Mouse (Mus musculus): ENCODE measurements around the gene Cd302. TPM values are rescaled to one million over a fixed set of nuclear protein-coding genes. Genes with fewer than 3 reads are reported as not detected.

The Cd302 gene
- polyA plus RNA-seq, 1 experiment from 2014 or later: 12.3 TPM

- Histone ChIP-seq H3K4me2 (ENCODE audit: low read length) (no peak overlapping the region), H3K9ac (ENCODE audit: low read depth, low read length) (no peak overlapping the region), H3K4me3 (ENCODE audit: low read depth, low read length) (no peak overlapping the region), H3K36me3 (ENCODE audit: control insufficient read depth, insufficient read depth, low read length) (no peaks in the 10 kb centered on the region), H3K9me3 (replicated peaks; ENCODE audit: control insufficient read depth, low read length, poor library complexity, severe bottlenecking) (no peaks in the 10 kb centered on the region), H3K4me1 (ENCODE audit: control insufficient read depth, insufficient read depth, low read length) (no peaks in the 10 kb centered on the region), H3K27me3 (ENCODE audit: control insufficient read depth, insufficient read depth, low read depth, low read length) (no peaks in the 10 kb centered on the region), H3K27ac (ENCODE audit: low read length) (no peak overlapping the region)
- 84% methylated on average over 4 of the region's 4 CpGs for WGBS
- ATAC-seq: no peak
Measured at GRCm38 (mm10) chr2:60291381-60291780, 7.1 kb upstream of the Cd302 start.

- no peaks in the 10 kb centered on the region for H3K27me3 ChIP-seq (ENCODE audit: control insufficient read depth, insufficient read depth, low read depth, low read length)
- H3K36me3 ChIP-seq (ENCODE audit: control insufficient read depth, insufficient read depth, low read length): no peaks in the 10 kb centered on the region
- no peak overlapping the region for H3K4me3 ChIP-seq (ENCODE audit: low read depth, low read length)
- H3K4me1 ChIP-seq (ENCODE audit: control insufficient read depth, insufficient read depth, low read length): no peaks in the 10 kb centered on the region
- 91% methylated on average over 1 of the region's 1 CpGs for WGBS
- no peak overlapping the region for H3K27ac ChIP-seq (ENCODE audit: low read length)
- no peak for ATAC-seq
- no peaks in the 10 kb centered on the region for H3K9me3 ChIP-seq (replicated peaks; ENCODE audit: control insufficient read depth, low read length, poor library complexity, severe bottlenecking)
- H3K9ac ChIP-seq (ENCODE audit: low read depth, low read length): no peak overlapping the region
- H3K4me2 ChIP-seq (ENCODE audit: low read length): no peak overlapping the region
Measured at GRCm38 (mm10) chr2:60289451-60289850, 5.2 kb upstream of the Cd302 start.

DNA sequence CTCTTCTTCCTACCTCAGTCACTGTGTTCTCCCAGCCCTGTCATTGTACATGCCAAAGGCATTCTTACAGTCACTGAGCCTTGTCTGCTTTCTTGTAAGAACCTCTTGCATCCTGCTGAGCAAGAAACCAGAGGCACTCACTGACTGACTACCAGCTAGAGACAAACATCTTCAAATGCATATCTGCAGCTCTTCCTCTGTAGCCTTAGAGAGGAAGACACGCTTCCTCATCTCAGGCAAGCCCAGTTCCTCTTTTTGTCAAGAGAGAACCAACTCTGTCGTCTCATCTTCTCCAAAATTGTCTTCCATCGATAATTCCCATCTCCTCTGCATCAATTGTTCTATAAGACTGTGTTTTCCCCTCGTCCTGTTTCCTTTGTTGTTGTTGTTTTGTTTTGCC is 4.3 kb upstream of the Cd302 start:
- no peak overlapping the region for H3K27ac ChIP-seq (ENCODE audit: low read length)
- WGBS: 76% methylated on average over 4 of the region's 4 CpGs
- H3K4me2 ChIP-seq (ENCODE audit: low read length): no peak overlapping the region
- no peak overlapping the region for H3K9ac ChIP-seq (ENCODE audit: low read depth, low read length)
- H3K9me3 ChIP-seq (replicated peaks; ENCODE audit: control insufficient read depth, low read length, poor library complexity, severe bottlenecking): no peaks in the 10 kb centered on the region
- H3K4me3 ChIP-seq (ENCODE audit: low read depth, low read length): no peak overlapping the region
- no peaks in the 10 kb centered on the region for H3K27me3 ChIP-seq (ENCODE audit: control insufficient read depth, insufficient read depth, low read depth, low read length)
- H3K36me3 ChIP-seq (ENCODE audit: control insufficient read depth, insufficient read depth, low read length): no peaks in the 10 kb centered on the region
- H3K4me1 ChIP-seq (ENCODE audit: control insufficient read depth, insufficient read depth, low read length): 0 out of 2 replicates have a peak, but pooled peaks cover under 1% of the 10 kb centered on the region
- ATAC-seq: no peak

DNA sequence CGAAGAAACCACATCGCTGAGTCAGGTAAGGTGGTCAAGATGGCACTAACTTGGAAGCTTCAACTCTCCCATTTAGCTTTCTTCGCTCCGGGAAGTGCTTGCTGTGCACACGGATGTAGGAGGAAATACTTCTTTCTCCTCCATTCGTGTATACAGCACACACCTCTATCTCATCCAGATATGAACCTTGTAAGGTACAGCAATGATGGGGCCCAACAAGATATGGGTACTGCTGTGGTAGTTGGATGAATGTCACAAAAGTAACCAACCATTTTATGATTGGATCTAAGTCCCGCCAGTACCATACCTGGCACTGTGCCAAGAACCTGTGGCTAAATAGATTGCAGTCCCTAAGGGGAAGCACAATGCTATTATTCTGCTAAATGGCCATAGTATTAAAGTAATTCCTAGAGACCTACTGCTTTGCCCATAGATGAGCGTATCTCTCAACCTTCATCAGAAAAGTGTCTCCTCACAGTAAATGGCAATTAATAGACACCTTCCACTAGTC is 874 bp upstream of the Cd302 start:
- Histone ChIP-seq H3K4me1 (ENCODE audit: control insufficient read depth, insufficient read depth, low read length) (0 out of 2 replicates have a peak, but pooled peaks cover 5% of the 10 kb centered on the region), H3K4me2 (ENCODE audit: low read length) (no peak overlapping the region), H3K4me3 (ENCODE audit: low read depth, low read length) (no peak overlapping the region), H3K27me3 (ENCODE audit: control insufficient read depth, insufficient read depth, low read depth, low read length) (no peaks in the 10 kb centered on the region), H3K36me3 (ENCODE audit: control insufficient read depth, insufficient read depth, low read length) (no peaks in the 10 kb centered on the region), H3K27ac (ENCODE audit: low read length) (no peak overlapping the region), H3K9me3 (replicated peaks; ENCODE audit: control insufficient read depth, low read length, poor library complexity, severe bottlenecking) (no peaks in the 10 kb centered on the region), H3K9ac (ENCODE audit: low read depth, low read length) (no peak overlapping the region)
- 83% methylated on average over 8 of the region's 8 CpGs for WGBS
- ATAC-seq: no peak

DNA sequence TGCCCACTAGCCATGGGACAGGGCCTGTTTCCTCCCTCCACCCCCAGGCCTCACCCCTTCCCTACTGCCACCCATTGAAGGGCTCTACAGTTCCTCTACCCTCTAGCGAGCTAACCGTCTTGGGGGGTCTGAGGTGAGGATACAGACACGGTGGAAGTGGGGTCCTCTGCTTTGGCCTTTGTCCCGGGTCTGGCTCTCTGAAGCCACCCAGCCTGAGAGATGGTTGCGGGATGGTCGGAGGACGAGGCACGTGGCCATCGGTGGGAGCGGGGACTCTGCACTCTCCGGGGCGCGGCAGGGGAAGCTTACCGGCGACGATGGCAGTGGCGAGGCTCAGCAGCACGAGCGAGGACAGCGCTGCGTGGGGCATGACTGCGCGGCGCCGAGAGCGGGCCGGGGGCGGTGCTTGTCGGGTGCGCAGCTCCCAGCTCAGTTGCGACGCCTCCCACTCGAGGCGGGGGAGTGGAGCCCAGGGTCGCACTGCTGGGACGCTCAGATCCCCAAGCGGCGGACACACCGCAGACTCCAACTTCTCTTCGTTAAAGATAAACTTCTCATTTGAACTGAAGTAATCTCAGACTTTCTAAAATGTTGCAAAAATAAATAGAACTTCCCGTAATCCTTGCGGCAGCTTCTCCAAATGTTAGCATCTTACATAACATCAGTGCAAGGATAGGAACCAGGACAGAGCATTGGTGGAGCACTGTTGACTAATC is 379 bp downstream of the Cd302 start:
- Histone ChIP-seq H3K9me3 (replicated peaks; ENCODE audit: control insufficient read depth, low read length, poor library complexity, severe bottlenecking) (no peaks in the 10 kb centered on the region), H3K4me1 (ENCODE audit: control insufficient read depth, insufficient read depth, low read length) (0 out of 2 replicates have a peak, but pooled peaks cover 5% of the 10 kb centered on the region), H3K9ac (ENCODE audit: low read depth, low read length) (peak overlapping the region; percentile 56), H3K4me3 (ENCODE audit: low read depth, low read length) (peak overlapping the region; percentile 43), H3K27ac (ENCODE audit: low read length) (no peak overlapping the region), H3K4me2 (ENCODE audit: low read length) (peak overlapping the region; percentile 85), H3K36me3 (ENCODE audit: control insufficient read depth, insufficient read depth, low read length) (no peaks in the 10 kb centered on the region), H3K27me3 (ENCODE audit: control insufficient read depth, insufficient read depth, low read depth, low read length) (no peaks in the 10 kb centered on the region)
- ATAC-seq: peak; percentile 92
- WGBS: under 1% methylated on average over 42 of the region's 42 CpGs

DNA sequence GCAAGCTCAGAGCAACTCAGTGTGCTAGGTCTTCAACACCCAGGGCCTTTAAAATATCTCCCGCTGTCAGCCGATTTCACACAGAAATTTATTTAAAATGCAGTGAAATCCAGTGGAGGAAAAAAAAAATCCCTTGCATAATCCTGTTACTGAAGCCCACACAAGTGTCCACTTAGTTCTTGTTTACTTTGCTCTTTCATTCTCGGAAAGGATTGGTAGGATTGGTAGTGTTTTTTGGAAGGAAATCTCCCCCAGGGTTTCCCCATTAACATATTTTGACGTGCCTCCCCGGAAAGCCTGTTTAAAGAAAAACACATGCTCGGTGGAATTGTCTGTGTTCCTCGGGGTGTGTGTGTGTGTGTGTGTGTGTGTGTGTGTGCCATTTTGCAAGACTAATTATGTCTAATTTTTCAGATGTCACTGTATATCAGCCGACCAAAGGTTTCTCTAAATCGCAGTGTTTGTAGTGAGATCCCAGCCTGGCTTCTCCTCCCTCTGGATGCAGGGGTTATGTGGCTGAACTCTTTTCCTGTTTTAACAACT is 1.0 kb downstream of the Cd302 start:
- H3K4me3 ChIP-seq (ENCODE audit: low read depth, low read length): peak overlapping the region; percentile 43
- no peak for ATAC-seq
- no peaks in the 10 kb centered on the region for H3K36me3 ChIP-seq (ENCODE audit: control insufficient read depth, insufficient read depth, low read length)
- whole genome bisulfite sequencing: 4% methylated on average over 9 of the region's 9 CpGs
- H3K27ac ChIP-seq (ENCODE audit: low read length): no peak overlapping the region
- H3K27me3 ChIP-seq (ENCODE audit: control insufficient read depth, insufficient read depth, low read depth, low read length): no peaks in the 10 kb centered on the region
- no peaks in the 10 kb centered on the region for H3K9me3 ChIP-seq (replicated peaks; ENCODE audit: control insufficient read depth, low read length, poor library complexity, severe bottlenecking)
- H3K4me1 ChIP-seq (ENCODE audit: control insufficient read depth, insufficient read depth, low read length): 0 out of 2 replicates have a peak, but pooled peaks cover 5% of the 10 kb centered on the region
- no peak overlapping the region for H3K9ac ChIP-seq (ENCODE audit: low read depth, low read length)
- H3K4me2 ChIP-seq (ENCODE audit: low read length): peak overlapping the region; percentile 85

- Histone ChIP-seq H3K36me3 (ENCODE audit: control insufficient read depth, insufficient read depth, low read length) (no peaks in the 10 kb centered on the region), H3K4me2 (ENCODE audit: low read length) (no peak overlapping the region), H3K27me3 (ENCODE audit: control insufficient read depth, insufficient read depth, low read depth, low read length) (no peaks in the 10 kb centered on the region), H3K9ac (ENCODE audit: low read depth, low read length) (no peak overlapping the region), H3K9me3 (replicated peaks; ENCODE audit: control insufficient read depth, low read length, poor library complexity, severe bottlenecking) (no peaks in the 10 kb centered on the region), H3K27ac (ENCODE audit: low read length) (no peak overlapping the region), H3K4me3 (ENCODE audit: low read depth, low read length) (no peak overlapping the region), H3K4me1 (ENCODE audit: control insufficient read depth, insufficient read depth, low read length) (0 out of 2 replicates have a peak, but pooled peaks cover 5% of the 10 kb centered on the region)
- ATAC-seq: no peak
- 84% methylated on average over 4 of the region's 4 CpGs for WGBS
Measured at GRCm38 (mm10) chr2:60282625-60283024, 1.7 kb downstream of the Cd302 start.

DNA sequence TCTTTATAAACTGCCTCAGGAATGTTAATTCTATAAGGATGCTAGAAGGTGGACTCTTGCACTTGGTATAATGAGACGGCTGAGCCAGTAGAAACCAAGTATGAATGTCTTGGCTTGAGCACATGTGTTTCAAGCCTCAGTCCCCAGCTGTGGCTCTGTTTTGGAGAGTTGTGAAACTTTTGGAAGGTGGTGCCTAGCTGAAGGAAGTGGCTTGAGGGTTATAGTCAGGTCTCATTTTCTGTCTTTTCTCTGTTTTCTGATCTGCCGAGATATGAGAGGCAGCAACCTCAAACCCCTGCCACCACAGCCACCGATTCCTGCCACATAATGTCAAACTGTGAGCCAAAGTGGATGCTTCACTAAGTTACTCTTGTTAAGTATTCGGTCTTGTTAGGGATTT is 5.7 kb downstream of the Cd302 start:
- H3K36me3 ChIP-seq (ENCODE audit: control insufficient read depth, insufficient read depth, low read length): no peaks in the 10 kb centered on the region
- no peaks in the 10 kb centered on the region for H3K27me3 ChIP-seq (ENCODE audit: control insufficient read depth, insufficient read depth, low read depth, low read length)
- ATAC-seq: no peak
- no peak overlapping the region for H3K4me2 ChIP-seq (ENCODE audit: low read length)
- 0 out of 2 replicates have a peak, but pooled peaks cover 4% of the 10 kb centered on the region for H3K4me1 ChIP-seq (ENCODE audit: control insufficient read depth, insufficient read depth, low read length)
- H3K9ac ChIP-seq (ENCODE audit: low read depth, low read length): no peak overlapping the region
- H3K4me3 ChIP-seq (ENCODE audit: low read depth, low read length): no peak overlapping the region
- H3K27ac ChIP-seq (ENCODE audit: low read length): no peak overlapping the region
- WGBS: 94% methylated on average over 4 of the region's 4 CpGs
- H3K9me3 ChIP-seq (replicated peaks; ENCODE audit: control insufficient read depth, low read length, poor library complexity, severe bottlenecking): no peaks in the 10 kb centered on the region

GRCm38 (mm10) chr2:60269856-60270479 is 14.3 kb downstream of the Cd302 start:
- no peaks in the 10 kb centered on the region for H3K9me3 ChIP-seq (replicated peaks; ENCODE audit: control insufficient read depth, low read length, poor library complexity, severe bottlenecking)
- no peak overlapping the region for H3K27ac ChIP-seq (ENCODE audit: low read length)
- H3K4me1 ChIP-seq (ENCODE audit: control insufficient read depth, insufficient read depth, low read length): no peaks in the 10 kb centered on the region
- ATAC-seq: no peak
- no peaks in the 10 kb centered on the region for H3K27me3 ChIP-seq (ENCODE audit: control insufficient read depth, insufficient read depth, low read depth, low read length)
- no peak overlapping the region for H3K4me2 ChIP-seq (ENCODE audit: low read length)
- no peaks in the 10 kb centered on the region for H3K36me3 ChIP-seq (ENCODE audit: control insufficient read depth, insufficient read depth, low read length)
- no peak overlapping the region for H3K4me3 ChIP-seq (ENCODE audit: low read depth, low read length)
- H3K9ac ChIP-seq (ENCODE audit: low read depth, low read length): no peak overlapping the region
- 95% methylated on average over 14 of the region's 14 CpGs for WGBS
